Mouse (Mus musculus) intestine, postnatal 0 days (tissue): ENCODE measurements around the gene Adra2b. TPM values are rescaled to one million over a fixed set of nuclear protein-coding genes. Genes with fewer than 3 reads are reported as not detected.

Source experiments
- ATAC-seq: fragments of 200-750 bp; cut with Nextera tagmentation; 2 replicates; pipeline ENCODE4 v1.8.0; 2017; ENCODE audit warnings: mild to moderate bottlenecking, moderate TSS enrichment, moderate library complexity
- H3K27ac ChIP-seq: fragments of 300-500 bp; sonication (generic); 2 replicates; pipeline ENCODE4 v1.5.1; 2014; ENCODE audit warnings: mild to moderate bottlenecking, low read depth, low read length, moderate library complexity
- H3K27me3 ChIP-seq: fragments of 300-500 bp; sonication (generic); replicated peaks from 2 replicates; pipeline ENCODE4 v1.6.1; 2014; ENCODE audit warnings: low read length, mixed read lengths; ENCODE audit not compliant: control insufficient read depth, insufficient read depth
- H3K36me3 ChIP-seq: fragments of 300-500 bp; sonication (generic); 2 replicates; pipeline ENCODE4 v1.6.1; 2014; ENCODE audit warnings: mild to moderate bottlenecking, moderate library complexity; ENCODE audit not compliant: control insufficient read depth, insufficient read depth
- H3K4me1 ChIP-seq: fragments of 300-500 bp; sonication (generic); replicated peaks from 2 replicates; pipeline ENCODE4 v1.6.1; 2014; ENCODE audit warnings: antibody characterized with exemption, low read length, mixed read lengths; ENCODE audit not compliant: control insufficient read depth, insufficient read depth
- H3K4me2 ChIP-seq: fragments of 300-500 bp; sonication (generic); replicated peaks from 2 replicates; pipeline ENCODE4 v1.6.1; 2014; ENCODE audit warnings: low read depth, mild to moderate bottlenecking, moderate library complexity
- H3K4me3 ChIP-seq: fragments of 300-500 bp; sonication (generic); 2 replicates; pipeline ENCODE4 v1.5.1; 2014; ENCODE audit warnings: low read depth, low read length
- H3K9ac ChIP-seq: fragments of 300-500 bp; sonication (generic); 2 replicates; pipeline ENCODE4 v1.6.1; 2014; ENCODE audit warnings: mild to moderate bottlenecking, low read depth, low read length
- H3K9me3 ChIP-seq: fragments of 300-500 bp; sonication (generic); 2 replicates; pipeline ENCODE4 v1.6.1; 2016; ENCODE audit warnings: mixed run types; ENCODE audit not compliant: control insufficient read depth
- CTCF ChIP-seq: sonication (generic); IDR thresholded peaks from 2 replicates; pipeline ENCODE4 v1.5.1; 2016; ENCODE audit warnings: low read depth, mild to moderate bottlenecking, control low read depth, antibody characterized with exemption, moderate library complexity
- WGBS: fragments of 180-500 bp; shearing (Covaris S2); extraction: QIAGEN DNeasy Blood & Tissue Kit; methylation state at CpG from one replicate; pipeline ENCODE4 v1.1.7; 2014; 5-methylcytosine and 5-hydroxymethylcytosine counted together
- polyA plus RNA-seq: library from polyadenylated mRNA; unstranded; fragments of >200 nt; fragmentation: Nextera tagmentation; extraction: Ambion mirVana; gene quantifications from 2 replicates; pipeline ENCODE4 v1.2.1, GENCODE M21; 2015

Gene Adra2b
- polyA plus RNA-seq, 1 experiment from 2014 or later = 1.4 TPM

- ATAC-seq = no peak
- no peak overlapping the region for H3K9ac ChIP-seq
- WGBS = 69% methylated on average over 5 of the region's 5 CpGs
These were observed 6.8 kb downstream of the Adra2b start for GRCm38 (mm10) chr2:127369703-127370376.

GRCm38 (mm10) chr2:127370561-127371483 lies 7.8 kb downstream of the Adra2b start:
- H3K4me3 ChIP-seq = no peak overlapping the region
- no peaks in the 10 kb centered on the region for H3K36me3 ChIP-seq
- H3K27ac ChIP-seq = no peak overlapping the region
- no peak for ATAC-seq
- H3K4me2 ChIP-seq = no peak overlapping the region
- no peak overlapping the region for H3K9ac ChIP-seq
- no peaks in the 10 kb centered on the region for H3K9me3 ChIP-seq
- 52% methylated on average over 9 of the region's 9 CpGs for WGBS
- no peak for TF ChIP-seq CTCF
- H3K4me1 ChIP-seq = no peaks in the 10 kb centered on the region
- peaks cover 4% of the 10 kb centered on the region; the same call in 1 of the 2 replicates for H3K27me3 ChIP-seq

More at GRCm38 (mm10) chr2:127369703-127370376, 6.8 kb downstream of the Adra2b start:
- Histone ChIP-seq H3K36me3 (no peaks in the 10 kb centered on the region), H3K4me3 (no peak overlapping the region), H3K27ac (no peak overlapping the region), H3K27me3 (peaks cover 14% of the 10 kb centered on the region), H3K4me1 (no peaks in the 10 kb centered on the region), H3K4me2 (no peak overlapping the region), H3K9me3 (no peaks in the 10 kb centered on the region)
- no peak for TF ChIP-seq CTCF

DNA sequence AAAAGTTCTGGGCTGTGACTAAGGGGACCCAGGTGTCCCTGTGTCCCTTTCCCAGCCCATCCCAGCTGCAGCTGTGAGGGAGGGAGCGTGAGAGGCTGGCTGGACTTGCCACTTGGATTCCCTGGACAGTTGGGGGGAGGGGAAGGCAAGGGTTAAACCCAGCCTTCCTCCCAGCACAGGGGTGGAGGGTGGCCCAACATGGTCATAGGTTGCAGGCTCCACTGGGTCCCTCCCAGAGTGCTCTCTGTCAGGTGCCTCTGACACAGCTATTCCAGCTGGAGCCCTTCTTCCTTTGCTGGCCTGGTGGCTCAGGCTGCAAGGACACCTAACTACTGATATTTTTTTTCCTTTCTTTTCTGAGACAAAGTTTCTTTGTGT lies 8.5 kb downstream of the Adra2b start:
- no peak overlapping the region for H3K27ac ChIP-seq
- no peak for TF ChIP-seq CTCF
- H3K27me3 ChIP-seq = no peaks in the 10 kb centered on the region; the same call in 1 of the 2 replicates
- 50% methylated on average over 1 of the region's 1 CpGs for WGBS
- no peaks in the 10 kb centered on the region for H3K9me3 ChIP-seq
- no peak overlapping the region for H3K4me3 ChIP-seq
- no peaks in the 10 kb centered on the region for H3K4me1 ChIP-seq
- H3K4me2 ChIP-seq = no peak overlapping the region
- no peak for ATAC-seq
- H3K36me3 ChIP-seq = no peaks in the 10 kb centered on the region
- no peak overlapping the region for H3K9ac ChIP-seq

DNA sequence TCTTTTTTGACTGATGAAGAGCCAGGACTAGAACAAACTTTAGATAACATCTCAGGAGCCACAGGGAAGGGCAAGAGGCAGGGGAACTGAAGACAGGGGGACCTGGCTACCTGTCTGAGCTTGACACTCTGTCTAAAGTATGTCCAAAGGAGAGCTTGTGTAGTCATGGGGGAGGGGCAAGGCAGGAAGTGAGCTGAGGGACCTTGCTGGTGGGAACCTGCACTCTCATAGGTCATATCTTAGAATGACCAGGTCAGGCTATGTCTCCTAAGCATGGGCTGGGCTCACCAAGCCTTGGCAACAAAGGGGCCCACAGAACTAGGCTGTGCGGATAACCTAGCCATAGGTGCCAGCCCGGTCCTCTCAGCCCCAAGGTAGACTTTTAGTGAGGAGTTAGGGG lies 9.1 kb downstream of the Adra2b start:
- Histone ChIP-seq H3K4me1 (no peaks in the 10 kb centered on the region), H3K4me2 (no peak overlapping the region), H3K27ac (no peak overlapping the region), H3K4me3 (no peak overlapping the region), H3K9me3 (no peaks in the 10 kb centered on the region), H3K9ac (no peak overlapping the region), H3K36me3 (no peaks in the 10 kb centered on the region), H3K27me3 (no peaks in the 10 kb centered on the region; the same call in 1 of the 2 replicates)
- TF ChIP-seq CTCF = no peak
- ATAC-seq = no peak
- WGBS = 87% methylated on average over 2 of the region's 2 CpGs

DNA sequence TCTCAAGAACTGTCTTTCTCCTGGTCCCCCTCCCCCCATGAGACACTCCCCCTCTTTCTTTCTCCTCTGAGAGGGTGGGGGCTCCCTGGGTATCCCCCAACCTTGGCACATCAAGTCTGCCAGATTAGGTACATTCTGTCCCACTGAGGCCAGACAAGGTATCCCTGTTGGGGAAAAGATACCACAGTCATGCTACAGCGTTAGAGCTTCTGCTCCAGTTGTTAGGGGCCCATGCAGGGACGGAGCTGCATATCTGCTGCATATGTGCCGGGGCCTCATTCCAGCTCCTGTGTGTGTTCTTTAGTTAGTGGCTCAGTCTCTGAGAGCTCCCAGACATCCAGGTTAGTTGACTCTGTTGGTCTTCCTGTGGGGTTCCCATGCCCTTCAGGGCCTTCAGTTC lies 11.1 kb downstream of the Adra2b start:
- Histone ChIP-seq H3K27ac (no peak overlapping the region), H3K9me3 (no peaks in the 10 kb centered on the region), H3K27me3 (no peaks in the 10 kb centered on the region), H3K9ac (no peak overlapping the region), H3K4me2 (no peak overlapping the region), H3K4me3 (no peak overlapping the region), H3K4me1 (no peaks in the 10 kb centered on the region), H3K36me3 (no peaks in the 10 kb centered on the region)
- no peak for ATAC-seq
- no peak for TF ChIP-seq CTCF
- WGBS = 77% methylated on average over 3 of the region's 3 CpGs

GRCm38 (mm10) chr2:127375087-127375486 lies 12.1 kb downstream of the Adra2b start:
- 46% methylated on average over 3 of the region's 3 CpGs for WGBS
- H3K4me2 ChIP-seq = no peak overlapping the region
- no peak for ATAC-seq

More at GRCm38 (mm10) chr2:127375087-127375486, 12.1 kb downstream of the Adra2b start:
- Histone ChIP-seq H3K9ac (no peak overlapping the region), H3K4me3 (no peak overlapping the region), H3K36me3 (no peaks in the 10 kb centered on the region), H3K9me3 (no peaks in the 10 kb centered on the region), H3K27me3 (no peaks in the 10 kb centered on the region), H3K4me1 (no peaks in the 10 kb centered on the region), H3K27ac (no peak overlapping the region)
- no peak for TF ChIP-seq CTCF
